Mouse (Mus musculus): ENCODE measurements around the gene Ap4e1.

Ap4e1 gene

DNA sequence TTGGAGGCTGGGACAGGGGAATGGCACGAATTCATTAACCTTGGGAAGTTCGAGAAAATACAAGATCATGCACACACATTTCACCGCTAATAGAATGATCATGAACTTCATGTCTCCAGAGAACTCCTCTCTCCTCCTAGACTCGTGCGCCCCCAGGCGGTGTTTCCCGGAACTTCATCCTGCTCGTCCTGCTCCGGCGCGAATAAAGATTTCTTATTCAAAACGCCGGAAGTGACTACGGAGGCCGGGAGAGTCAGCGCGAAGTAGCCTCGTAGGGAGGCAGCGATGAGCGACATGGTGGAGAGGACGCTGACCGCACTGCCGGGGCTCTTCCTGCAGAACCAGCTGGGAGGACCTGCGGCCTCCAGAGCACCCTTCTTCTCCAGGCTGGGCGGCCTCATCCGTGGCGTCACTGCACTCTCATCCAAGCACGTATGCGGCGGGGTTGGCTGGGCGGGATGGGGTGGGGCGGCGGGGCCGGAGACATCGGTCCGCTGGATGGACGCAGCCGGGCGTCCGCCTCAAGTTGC is at the start of gene Ap4e1:
Ap4e1 (plus strand) TSS at position 249 of the 530 bp plus-strand sequence.
- DNase-seq, result peak; percentile 96

DNA sequence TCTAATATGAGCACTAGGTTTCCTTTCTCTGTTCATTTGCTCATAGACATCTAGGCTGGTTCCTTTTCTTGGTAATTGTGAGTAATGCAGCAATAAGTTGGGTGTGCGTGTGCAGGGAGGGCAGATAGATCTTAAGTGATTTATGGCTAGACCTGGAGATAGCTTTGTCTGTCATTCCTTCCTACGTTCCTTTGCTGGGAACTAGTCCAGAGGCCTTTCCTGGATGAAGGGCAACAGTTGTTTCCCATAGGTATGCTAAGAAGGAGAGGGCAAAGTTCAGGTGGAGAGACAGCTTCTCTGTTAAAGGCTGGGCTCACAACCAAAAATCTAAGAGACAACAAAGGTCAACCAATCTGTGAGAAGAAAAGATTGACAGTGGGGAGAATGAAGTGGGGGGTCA is 46.8 kb upstream of the Ap4e1 start:
- DNase-seq, result peak; percentile 88

DNA sequence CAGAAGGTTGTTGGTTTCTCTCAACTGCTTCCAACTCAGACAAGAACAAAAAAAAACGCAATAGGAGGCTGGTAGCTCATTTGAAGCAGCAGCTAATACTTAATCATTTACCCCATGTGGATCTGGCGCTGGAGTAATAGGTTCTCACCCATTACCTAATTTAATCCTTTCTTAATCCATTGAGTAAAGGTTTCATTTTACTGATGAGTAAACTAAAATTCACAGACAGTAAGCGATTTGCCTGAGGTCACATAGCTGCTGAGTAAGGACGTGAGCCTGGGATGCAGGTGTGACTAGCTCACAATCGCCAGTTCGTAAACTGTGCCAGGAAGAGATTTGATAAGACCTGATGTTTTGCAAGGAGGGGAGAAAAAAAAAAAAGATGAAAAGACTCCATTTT is 31.1 kb upstream of the Ap4e1 start:
- peak; percentile 79 for DNase-seq

DNA sequence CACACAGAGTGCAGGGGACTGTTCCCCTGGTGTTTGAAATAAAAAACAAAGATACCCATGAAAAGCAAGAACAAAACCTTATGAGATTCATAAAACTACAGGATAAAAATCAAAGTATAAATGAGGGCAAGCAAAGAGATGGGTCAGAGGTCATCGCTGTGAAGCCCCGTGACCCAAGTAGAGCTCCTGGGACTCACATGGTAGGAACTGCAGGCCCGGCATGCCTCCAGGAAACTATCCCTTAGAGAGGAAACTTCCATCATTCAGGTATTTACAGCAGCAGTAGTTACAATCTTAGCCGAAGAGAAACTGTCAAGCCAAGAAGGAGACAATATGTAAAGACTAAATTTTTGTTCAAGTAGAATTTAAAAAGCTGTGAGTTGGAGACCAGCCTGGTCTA is 25.3 kb upstream of the Ap4e1 start:
- no peak for DNase-seq

DNA sequence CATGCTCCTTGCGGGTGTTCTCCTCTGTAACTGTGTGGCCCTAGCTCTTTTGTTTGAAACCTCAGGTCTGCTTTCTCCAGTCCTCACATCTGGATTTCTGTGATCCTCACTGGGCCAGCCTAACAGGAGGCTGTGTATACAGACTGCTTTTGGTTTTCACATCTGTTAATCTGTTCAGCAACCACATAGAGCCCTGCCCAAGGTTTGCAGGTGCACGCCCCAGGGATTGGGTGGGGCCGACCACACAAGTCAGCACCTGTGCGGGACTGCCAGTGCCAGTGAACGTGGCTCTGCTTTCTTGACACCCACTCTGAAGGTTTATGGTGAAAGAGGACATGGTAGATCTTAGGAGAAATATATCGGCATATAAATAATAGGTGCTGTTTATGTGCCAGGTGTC is 18.6 kb upstream of the Ap4e1 start:
- no peak for DNase-seq

DNA sequence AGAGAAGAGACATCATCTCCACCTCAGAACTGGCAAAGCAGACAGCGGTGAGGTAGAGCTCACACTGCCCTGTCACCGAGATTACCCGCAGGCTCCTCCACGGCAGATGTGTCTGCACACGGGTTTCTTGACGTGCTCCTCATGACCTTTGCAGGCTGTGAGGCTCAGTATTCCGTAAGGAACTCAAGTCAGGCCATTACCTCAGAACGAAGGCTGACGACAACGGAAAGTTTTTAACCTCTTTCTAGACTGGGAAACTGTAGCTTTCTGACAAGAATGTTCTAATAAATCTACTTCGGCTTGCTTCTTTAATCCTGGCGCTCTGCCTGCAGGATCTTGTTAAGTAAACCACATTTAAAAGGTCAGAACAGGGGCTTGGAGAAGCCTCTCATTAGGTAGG is 15.8 kb upstream of the Ap4e1 start:
- DNase-seq, result no peak

DNA sequence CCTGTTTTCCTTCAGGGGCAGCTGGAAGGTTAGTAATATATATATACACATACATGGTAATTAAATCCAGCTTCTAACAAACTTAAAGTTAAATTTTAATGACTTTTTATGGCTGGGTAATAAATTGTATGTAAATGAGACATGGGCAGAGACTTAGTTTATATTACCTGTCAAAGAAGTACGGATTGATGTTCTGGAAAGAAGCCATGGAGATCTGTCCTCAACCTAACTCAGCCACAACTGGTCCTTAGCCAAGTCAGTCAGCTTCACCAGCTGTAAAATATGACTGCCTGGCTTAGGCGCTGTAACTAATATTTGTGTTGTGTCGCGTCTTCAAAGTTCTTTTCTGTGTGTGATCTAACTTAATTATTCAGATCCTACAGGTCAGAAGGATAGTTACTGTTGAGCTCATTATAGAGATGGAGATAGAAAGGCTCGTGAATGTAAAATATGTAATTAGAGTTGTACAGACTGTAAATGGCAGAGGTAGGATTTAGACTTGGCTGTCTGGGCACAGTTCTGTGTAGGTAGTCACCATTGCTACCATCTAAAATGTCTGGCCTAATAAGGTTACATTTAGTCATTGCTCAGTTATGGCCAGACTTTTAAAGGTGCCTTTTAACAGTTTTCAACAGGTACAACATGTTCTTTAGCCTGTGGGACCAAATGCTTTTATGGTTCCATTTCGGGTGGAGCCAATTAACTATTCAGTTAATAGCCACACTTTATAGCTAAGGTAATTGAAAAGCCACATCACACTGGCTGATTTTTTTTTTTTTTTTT is 13.9 kb upstream of the Ap4e1 start:
- peak; percentile 65 for DNase-seq

DNA sequence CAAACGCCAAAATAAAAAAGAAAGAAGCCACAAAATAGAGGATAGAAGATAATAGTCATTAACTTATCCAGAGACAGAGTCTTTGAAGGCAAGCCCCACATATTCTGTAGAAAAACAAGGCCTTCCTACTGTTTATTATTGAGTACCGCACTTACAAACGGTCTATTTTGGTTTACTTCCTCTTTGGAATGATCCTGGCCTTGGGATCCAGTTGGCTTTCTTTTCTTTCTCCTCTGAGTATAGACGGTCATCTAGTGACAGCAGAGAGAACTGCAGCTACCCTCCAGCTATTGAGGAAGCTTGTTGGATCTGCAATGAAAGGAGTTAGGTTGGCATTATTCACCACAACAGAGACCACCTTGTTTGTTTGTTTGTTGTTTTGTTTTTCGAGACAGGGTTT is 11.8 kb upstream of the Ap4e1 start:
- DNase-seq, result peak; percentile 91

DNA sequence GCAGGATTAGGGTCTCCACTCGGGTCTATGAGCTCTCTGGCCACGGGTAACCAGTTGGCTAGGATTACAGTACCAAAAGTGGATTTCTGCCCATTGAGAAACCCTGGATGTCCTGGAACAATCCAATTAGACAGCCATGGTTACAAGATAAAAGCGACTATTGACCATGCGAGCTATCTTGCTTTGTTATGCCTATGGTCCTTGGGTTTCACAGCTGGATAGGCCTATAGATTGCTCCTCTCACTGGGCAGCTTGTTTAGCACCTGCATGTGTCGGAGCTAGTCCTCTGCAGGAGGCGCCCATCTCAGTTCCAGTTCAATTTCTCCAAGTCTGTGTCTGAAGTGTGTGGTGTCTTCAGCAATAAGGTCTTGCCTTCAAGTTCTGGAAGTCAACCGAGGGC is 10.3 kb upstream of the Ap4e1 start:
- no peak for DNase-seq

DNA sequence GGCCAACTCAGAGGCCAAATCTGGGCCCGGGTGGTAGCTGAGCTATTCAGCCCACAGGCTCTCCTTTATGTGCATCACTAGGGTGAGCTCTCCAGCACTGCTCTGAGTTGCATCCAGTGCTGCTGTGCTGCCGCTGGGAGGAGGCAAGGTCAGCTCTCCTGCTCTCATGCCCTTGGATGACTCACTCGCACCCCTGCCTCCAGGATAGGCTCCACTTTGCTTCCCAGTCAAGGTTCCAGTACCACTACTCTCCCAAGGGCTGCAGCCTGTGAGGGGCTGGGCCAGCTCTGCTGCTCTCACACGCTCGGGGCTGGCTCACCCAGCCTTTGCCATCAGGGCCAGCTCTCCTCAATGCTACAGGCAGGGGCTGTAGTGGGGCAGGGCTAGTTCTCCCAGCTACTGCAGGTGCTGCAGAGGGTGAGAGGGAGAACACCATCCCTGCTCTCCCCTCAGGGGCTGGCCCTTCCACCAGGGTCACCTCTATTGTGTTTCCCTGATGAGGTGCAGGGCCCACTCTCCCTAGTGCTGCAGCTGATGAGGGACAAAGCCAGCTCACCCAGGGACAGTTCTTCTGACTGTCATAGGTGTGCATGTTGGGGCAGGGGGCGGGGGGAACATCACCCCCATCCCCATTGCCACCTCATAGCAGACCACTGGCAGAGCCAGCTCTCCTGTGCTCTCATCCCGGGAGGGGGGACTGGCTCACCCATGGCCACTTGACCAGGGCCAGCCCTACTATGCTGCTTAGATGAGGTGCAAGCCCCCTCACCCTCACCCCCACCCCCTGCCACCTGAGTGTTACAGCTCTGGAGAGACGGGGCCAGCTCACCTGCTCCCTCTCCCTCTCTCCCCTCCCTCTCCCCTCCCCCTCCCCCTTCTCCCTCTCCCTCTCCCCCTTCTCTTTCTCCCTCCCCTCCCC is 7.9 kb upstream of the Ap4e1 start:
- no peak for DNase-seq

DNA sequence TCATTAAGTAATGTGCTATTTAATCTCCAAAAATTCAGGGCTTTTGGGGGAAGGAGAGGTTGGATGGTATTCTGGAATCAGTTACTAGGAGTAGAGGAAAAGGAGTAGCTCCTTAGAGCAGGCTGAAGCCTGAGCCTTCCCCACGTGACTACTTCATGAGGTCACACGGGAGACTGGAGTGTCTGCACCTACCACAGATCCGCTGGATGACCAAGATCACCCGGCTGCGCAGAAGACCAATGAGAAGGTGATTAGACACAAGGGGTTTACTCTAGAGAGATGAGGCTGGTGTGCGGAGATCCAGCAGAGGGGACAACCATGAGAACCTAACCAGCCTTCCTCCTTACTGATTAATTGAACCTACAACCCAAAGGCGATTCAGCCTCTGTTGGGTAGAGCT is 4.5 kb upstream of the Ap4e1 start:
- no peak for DNase-seq

DNA sequence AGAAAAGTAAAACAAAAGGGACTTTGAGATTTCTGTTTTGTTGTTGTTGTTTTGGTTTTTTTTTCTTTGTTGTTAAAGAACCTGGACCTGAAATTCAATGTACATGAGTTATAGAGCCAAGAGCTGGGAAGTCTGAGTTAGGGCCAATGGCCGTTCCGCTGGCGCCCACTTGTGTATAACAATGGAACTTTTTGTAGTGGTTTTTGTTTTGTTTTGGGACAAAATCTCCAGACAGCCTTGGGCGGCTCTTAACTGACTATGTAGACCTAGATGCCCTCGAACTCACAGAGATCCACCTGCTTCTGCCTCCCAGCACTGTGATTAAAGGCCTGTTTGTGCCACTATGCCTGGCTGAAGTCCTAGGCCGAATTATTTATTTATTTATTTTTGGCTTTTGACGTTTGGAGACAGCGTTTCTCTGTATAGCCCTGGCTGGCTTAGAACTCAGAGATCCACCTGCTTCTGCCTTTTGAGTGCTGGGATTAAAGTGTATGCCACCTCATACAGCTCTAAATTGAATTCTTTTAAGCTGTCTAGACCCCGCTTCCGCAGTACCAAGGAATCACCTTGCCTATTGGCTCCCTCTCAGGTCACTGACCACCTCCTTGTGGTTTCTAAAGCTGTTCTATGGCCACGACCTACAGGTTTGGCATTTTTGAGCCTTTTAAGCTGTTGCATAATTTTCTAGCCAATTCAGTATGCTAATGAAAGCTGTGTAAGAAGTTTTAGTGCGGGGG is 1.7 kb upstream of the Ap4e1 start:
- peak; percentile 78 for DNase-seq

DNA sequence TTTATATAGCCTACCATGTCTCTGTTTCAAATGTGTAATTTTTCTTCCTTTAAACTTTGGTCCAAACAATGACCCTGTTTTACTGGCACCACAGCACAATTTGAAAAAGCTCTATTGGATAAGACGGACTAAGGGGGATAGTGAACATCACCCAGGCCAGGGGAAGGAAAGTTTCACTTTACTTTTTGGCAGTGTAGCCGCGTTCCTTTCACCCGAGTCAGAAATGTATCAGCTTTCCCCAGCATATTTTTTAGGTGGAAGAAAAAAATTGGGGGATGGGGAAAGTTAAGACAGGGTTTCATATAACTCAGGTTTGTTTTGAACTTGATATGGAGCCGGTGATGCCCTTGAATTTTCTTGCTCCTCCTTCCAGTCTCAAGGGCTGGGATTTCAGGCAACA is 1.0 kb upstream of the Ap4e1 start:
- DNase-seq, result no peak

DNA sequence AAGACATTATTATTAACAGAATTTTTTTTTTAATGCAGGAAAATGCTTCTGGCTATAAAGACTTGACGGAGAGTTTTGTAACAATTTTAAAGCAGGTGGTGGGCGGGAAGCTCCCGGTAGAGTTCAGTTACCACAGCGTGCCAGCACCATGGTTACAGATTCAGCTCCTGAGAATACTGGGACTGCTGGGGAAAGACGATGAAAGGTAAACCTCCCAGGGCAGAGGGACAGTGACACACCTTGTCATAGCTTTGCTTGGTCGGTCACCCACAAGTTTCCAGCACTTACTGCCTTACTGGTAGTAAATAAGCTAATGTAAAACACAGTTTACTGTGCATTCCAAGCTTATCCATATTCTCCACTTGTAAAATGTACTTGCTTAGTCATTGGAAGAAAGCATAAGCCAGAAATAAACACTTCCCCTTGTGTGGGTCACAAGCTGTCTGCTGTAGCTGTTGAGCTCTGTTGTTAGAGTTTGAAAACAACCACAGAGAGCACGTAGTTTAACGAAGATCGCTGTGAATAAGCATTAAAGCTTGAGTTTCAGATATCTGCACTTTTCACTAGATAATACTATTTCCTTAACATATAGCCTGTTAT is 26.6 kb downstream of the Ap4e1 start:
- DNase-seq, result no peak

DNA sequence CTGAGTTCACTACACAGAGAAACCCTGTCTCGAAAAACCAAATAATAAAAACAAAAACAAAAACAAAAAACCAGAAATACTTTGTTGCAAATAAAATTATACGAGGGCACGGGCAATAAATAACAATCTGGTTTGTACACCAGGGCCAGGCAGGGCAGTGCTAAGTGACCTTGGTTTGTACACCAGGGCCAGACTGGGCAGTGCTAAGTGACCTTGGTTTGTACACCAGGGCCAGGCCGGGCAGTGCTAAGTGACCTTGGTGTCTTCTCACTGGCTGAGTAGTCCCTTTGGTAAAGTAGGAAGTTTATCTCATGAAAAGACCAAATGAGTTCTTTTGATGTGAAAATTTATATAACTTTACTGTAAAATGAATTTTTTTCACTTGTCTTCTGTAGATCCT is 28.8 kb downstream of the Ap4e1 start:
- DNase-seq, result no peak

DNA sequence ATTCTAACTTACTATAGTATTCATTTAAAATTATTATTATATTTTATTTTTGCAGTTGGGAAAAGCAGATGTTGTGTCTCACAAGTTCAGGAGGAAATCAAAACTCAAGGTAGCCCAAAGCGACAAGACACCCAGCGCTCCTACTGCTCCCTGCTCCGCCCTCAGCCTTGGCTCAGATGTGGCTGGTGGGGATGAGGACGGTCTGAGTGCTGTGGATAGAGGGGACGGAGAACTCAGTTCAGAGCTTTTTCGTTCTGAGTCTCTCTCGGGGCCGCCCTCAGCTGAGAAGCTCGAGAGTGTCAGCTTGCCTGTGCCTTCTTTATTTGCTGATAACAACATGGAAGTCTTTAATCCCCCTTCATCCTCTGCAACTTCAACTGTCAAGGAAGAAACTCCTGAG is 53.0 kb downstream of the Ap4e1 start:
- no peak for DNase-seq

DNA sequence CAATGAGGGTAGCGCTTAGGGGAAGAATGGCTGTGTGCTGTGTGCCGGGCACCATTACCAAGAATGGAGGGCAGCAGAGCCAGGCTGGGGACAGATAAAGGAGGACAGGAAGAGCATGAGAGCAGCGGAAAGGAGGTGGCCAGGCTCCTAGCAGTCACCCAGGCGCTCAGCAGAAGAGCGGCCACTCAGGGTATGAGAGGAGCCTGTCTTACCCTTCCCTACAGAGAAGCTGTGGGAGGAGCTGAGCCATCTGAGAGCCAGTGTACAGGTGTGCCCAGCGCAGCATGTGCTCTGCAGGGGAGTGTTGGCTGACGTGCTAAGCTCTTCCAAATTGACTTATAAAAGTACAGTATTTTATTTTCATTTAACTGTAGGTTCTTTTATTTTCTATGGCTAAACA is 60.3 kb downstream of the Ap4e1 start:
- no peak for DNase-seq

DNA sequence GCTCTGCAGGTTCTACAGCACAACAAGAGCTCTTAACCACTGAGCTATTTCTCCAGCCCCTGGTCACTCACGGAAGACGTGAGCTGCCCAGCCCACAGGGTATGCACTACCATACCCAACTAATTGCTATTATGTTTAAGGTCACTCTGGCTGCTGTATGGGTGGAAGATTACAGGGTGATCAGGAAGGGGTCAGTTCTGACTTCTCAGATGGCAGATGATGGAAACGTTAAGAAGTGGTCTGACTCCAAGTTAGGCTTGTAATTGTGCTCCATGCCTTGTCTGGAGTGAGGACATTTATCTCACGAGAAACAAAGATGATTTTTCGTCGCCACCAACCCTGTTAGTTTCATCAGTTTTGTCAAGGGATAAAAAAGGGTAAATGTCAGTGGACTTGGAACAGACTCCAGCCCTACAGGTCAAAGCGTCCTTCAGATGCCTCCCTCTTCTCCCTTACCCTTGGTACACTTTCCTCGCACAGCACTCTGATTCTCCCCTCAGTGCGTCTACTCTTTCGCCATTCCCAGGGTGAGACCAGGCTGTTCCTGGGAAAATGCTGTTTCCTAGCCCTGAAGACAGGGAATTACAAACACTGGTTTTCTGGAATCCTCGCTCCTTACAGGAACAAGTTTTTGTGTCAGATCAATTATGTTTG is 61.4 kb downstream of the Ap4e1 start:
- peak; percentile 11 for DNase-seq

DNA sequence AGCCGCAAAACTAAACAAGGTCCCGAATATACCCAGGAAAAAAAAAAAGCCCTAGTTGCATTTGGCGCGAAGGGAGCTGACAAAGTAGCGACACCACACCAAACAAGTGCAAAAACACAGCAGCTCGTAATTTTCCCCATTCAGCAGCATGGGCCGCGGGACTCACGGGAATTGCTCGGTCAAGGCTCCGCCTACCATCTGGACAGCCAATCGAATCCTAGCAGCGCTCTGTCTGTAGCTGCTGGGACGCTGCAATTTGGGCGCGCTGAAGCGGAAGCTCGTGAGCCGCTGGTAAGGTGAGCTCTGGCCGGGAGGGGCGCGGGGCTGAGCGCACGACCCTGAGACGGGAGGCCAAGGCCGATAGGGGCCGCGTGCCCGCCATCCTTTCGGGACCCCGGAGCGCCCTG is 61.9 kb downstream of the Ap4e1 start, which contains the start of gene Blvra:
Blvra (plus strand) TSS at position 231 of the 407 bp plus-strand sequence.
- peak; percentile 93 for DNase-seq

DNA sequence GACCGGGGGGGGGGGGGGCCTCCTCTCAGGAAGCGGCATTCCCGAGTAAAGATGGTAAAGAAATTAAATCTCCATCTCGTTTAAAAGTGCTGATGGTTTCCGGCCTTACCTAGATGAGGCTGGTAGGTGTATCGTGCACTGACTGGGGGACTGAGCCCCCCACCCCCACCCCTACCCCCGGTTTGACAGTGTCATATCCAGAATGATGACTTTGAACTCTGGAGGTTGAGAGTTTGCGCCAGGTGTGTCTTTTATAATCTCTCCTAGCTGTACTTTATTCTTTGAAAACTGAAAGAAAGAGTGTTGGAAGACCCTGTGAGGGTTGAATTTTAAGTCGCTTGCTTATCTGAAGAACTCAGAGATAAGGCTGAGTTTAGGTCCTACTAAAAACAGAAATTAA is 62.4 kb downstream of the Ap4e1 start:
- DNase-seq, result no peak

DNA sequence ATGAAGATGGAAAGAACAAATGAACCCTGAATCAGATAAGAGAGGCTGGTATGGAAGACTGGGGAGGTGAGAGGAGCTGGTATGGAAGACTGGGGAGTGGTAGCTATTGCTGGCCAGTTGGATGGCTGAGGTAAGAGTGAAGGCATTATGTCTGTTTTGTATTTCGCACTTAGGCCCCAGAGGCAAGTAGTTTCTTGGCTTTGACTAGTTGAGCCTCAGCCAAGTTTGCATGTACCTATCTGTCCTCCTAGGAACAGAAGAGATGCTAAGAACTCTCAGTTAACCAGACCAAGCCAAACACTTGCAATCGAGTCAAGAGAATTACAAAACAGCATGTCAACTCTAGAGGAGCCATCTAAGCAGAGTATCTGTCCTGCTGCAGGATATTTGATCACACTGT is 65.6 kb downstream of the Ap4e1 start:
- no peak for DNase-seq

DNA sequence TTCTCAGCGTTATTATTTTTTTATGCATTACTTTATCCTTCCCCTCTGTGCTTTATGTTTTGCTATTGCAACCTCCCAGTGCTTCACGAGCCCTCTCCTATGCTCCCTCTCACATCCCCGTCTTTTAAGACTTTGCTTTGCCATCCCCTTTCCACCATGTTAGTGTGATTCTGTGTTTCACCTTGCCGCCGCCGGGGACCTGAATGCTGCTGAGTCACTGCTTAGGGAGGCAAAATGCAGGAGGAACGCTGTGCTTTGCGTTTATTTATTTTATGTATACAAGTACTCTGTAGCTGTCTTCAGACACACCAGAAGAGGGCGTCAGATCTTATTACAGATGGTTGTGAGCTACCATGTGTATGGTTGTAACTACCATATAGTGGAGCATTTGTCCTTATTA is 69.1 kb downstream of the Ap4e1 start:
- no peak for DNase-seq
